Mouse (Mus musculus) cerebellum, postnatal 36 days (tissue): ENCODE data around the gene Taar1.

Experiments
- DNase-seq, 2 experiments: peaks; one replicate each; pipeline ENCODE4 v3.0.0; 2021 to 2022; ENCODE audit warnings: mixed read lengths in 2 of 2

Taar1 gene

GRCm38 (mm10) chr10:23920056-23920455, at the start of gene Taar1:
TSS of gene Taar1 (plus strand) at chr10:23920356.
- DNase-seq: no peak

DNA sequence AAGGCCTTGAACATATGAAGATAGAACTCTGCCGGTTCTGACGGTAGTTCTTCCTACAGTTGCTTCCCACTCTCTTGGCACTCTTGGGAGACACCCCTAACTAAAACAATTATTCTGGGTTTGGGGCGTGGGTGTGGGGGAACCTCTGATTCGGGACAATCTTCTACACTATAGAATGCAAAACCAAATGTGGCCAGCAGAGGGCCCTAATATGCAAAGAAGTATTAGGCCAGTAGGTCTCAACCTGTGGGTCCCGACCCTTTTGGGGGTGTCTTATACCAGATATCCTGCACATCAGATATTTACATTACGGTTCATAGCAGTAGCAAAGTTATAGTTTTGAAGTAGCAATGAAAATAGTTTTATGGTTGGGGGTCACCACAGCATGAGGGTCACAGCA, 39.5 kb upstream of the Taar1 start:
- peak in 1 of 2 experiments; percentile 5 for DNase-seq

DNA sequence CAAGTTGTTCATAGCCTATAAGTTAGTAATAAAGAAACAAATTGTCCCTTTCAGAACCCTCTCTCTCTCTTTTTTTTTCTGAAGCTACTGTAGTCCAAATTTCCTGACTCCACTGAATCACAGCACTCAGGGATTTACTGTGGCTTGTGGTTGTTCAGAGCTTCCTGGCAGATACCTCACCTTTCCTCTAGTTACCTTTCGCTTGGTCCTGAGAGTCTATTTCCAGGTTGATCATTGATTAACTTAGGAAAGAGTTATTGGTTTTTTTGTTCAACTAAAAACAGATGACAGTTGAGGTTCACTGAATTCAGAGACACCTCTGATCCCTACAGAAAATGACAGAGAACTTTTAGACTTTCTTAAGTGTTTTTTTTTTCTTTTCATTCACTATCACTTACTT, 35.2 kb upstream of the Taar1 start:
- no peak for DNase-seq

DNA sequence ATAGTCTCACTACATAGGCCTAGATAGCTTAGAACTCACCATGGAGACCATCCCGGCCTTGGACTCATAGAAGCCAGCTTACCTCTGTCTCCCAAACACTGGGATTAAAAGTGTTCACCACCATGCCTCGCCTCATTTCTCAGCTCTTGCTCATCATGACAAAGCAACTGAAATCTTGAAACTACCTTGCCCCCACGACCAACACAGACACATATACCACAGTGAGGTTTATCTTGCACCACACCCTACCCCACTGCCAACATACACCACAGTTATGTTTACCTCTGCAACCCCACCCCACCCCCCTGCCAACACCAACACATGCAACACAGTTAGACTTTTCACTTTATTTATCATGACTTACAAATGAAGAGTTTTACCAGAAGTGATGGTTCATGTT, 34.1 kb upstream of the Taar1 start:
- no peak for DNase-seq

- no peak for DNase-seq
Observed at GRCm38 (mm10) chr10:23892987-23893386, 27.2 kb upstream of the Taar1 start.

DNA sequence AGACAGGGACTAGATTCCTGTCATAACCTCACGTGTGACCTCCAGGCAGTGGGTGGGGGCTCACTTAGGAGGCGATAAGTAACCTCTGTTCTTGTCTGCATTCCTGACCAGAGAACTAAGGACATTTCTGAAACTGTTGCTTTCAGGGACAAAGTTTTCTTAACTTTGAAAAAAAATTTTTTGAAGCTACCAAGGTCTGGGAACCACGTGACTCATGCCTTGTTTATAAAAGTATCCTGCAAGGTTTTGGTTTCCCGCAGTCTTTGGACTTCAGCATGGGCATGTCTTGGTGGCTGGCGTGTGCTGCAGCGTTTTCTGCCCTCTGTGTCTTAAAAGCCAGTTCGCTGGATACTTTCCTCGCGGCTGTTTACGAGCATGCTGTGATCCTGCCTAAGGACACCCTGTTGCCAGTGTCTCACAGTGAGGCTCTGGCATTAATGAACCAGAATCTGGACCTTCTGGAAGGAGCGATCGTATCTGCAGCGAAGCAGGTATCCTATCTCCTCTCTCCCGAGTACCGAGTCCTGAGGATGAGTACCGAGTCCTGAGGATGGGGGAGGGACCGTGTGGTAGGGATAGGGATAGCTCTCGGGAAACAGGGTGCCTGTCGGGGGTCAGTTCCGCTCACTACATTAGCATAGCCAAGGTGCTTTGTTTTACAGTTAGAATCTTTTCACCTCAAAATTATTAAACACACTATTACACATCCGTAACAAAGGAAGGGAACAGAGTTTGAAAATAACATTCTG, 25.4 kb upstream of the Taar1 start, which contains the start of gene Vnn1:
Vnn1 (plus strand) TSS at position 88 of the 749 bp plus-strand sequence.
- no peak for DNase-seq

GRCm38 (mm10) chr10:23895376-23895775, 24.8 kb upstream of the Taar1 start:
- DNase-seq: no peak

GRCm38 (mm10) chr10:23901119-23901518, 19.0 kb upstream of the Taar1 start:
- no peak for DNase-seq

GRCm38 (mm10) chr10:23905661-23906060, 14.5 kb upstream of the Taar1 start:
- DNase-seq: no peak

DNA sequence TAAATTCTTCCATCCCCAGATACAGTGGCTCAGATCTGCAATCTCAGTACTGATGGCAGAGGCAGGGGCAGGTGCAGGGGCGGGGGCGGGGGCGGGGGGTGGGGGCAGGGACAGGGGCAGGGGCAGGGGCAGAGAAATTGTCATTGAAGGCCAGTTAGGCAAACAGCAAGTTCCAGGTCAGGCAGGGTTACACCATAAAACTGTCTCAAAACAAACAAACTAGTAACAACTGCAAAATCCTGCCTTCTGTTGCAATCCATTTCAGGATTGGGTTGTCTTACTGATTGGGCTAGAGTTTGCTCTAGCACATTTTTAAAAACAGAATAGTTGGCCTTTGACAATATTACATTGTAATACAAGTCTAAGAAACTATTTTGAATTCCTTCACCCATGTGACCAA, 2.3 kb downstream of the Taar1 start:
- no peak for DNase-seq

- no peak for DNase-seq
Observed at GRCm38 (mm10) chr10:23923941-23924340, 3.8 kb downstream of the Taar1 start.

GRCm38 (mm10) chr10:23937613-23938012, 17.5 kb downstream of the Taar1 start:
- DNase-seq: no peak

DNA sequence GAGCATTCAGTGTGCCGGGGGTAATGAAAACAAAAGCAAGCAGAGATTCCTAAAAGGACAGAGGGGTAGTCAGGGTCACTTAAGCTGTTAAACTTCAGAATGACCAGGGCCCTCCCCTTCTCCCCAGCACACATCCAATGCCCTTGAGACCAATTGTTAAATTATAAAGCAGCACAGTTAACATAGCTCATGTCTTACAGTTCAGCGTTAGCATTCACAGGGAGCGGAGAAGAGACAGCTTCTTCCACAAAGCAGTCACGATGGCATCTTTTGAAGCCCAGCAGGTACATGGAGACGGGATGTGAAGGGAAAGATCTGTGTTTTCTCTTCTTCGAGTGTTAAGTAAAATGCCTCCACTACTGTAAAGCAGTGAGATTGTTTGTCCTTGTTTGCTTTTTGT, 18.2 kb downstream of the Taar1 start, which contains the start of gene Taar2:
Taar2 (plus strand) TSS at position 261 of the 400 bp plus-strand sequence.
- no peak for DNase-seq

DNA sequence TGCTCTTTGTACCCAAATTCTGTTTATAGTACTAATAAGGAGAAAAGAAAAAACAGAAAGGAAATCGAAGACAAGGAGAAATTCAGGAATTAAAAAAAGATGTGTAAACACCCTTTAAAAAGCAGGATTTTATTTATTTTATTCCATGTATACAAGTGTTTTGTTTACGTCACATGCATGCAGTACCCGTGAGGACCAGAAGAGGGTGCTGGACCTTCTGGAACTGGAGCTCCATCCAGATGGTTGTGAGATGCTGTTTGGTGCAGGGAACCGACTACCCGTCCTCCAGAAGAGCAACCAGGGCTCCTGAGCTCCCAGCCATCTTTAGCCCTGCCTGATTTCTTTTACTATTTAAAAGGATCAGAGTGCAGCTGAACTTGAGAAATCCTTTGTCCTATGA, 22.3 kb downstream of the Taar1 start:
- no peak for DNase-seq

- peak; percentile 14 to 19 for DNase-seq
Observed at GRCm38 (mm10) chr10:23948026-23948425, 27.9 kb downstream of the Taar1 start.

DNA sequence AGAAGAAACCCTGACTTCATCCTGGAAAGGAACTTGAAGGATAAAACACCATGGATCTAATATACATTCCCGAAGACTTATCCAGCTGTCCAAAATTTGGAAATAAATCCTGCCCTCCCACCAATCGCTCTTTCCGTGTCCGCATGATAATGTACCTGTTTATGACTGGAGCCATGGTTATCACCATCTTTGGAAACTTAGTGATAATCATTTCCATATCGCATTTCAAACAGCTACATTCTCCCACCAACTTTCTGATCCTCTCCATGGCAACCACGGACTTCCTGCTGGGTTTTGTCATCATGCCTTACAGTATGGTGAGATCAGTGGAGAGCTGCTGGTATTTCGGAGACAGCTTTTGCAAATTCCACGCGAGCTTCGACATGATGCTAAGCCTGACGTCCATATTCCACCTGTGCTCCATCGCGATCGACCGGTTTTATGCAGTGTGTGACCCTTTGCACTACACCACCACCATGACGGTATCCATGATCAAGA, 29.4 kb downstream of the Taar1 start, which contains the start of gene Taar3:
Taar3 (plus strand) TSS at position 51 of the 498 bp plus-strand sequence.
- DNase-seq: no peak

DNA sequence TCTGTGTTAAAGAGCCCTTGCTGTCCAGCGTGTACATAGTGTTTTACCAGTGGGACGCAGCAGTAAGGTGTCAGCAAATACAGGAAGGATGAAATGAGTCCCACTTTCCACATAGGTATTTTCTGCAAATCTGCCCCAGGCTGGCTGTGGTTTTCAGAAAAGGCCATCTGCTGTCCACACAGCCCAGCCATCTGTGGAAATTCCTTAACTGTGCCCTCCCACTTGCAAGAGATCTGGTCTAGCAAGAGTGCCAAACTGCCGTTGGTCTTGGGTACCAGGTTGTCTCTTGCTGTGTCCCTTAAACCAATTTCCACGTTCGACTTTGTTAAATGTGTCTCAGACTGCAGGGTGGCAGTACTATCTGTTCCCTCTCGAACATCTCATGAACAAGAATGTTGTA, 31.6 kb downstream of the Taar1 start:
- DNase-seq: peak; percentile 56 to 63

DNA sequence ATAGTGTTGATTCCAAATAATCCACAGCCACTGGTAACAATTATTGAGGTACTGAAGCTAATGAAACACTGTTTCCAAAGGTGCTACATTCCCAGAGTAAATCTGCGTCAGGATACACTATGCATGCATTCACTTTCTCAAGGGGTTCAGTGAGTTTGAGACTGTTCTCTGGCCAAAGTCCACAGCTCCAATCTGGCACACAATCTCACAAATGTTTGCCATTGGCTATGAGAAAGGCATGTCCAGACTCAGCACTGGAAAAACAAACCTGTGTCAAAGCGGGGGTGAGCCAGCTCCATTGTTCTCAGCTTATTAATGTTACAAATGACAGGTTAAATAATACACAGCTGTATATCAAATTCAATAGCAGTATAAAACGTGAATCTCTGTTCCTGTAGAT, 38.9 kb downstream of the Taar1 start:
- DNase-seq: no peak

DNA sequence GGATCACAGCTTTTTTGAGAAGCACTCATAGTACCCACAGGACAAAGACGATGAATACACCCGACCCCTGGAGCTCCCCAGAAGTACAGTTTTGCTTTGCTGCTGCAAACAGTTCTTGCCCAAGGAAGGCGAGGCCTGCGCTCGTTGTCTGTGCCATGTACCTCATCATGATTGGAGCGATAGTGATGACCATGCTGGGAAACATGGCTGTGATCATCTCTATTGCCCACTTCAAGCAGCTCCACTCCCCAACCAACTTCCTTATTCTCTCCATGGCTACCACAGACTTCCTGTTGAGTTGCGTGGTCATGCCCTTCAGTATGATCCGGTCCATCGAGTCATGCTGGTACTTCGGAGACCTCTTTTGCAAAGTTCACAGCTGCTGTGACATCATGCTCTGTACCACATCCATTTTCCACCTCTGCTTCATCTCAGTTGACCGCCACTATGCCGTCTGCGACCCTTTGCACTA, 40.3 kb downstream of the Taar1 start, which contains the start of gene Taar4:
Taar4 (plus strand) TSS at position 51 of the 472 bp plus-strand sequence.
- DNase-seq: no peak

GRCm38 (mm10) chr10:23963444-23963843, 43.3 kb downstream of the Taar1 start:
- no peak for DNase-seq

DNA sequence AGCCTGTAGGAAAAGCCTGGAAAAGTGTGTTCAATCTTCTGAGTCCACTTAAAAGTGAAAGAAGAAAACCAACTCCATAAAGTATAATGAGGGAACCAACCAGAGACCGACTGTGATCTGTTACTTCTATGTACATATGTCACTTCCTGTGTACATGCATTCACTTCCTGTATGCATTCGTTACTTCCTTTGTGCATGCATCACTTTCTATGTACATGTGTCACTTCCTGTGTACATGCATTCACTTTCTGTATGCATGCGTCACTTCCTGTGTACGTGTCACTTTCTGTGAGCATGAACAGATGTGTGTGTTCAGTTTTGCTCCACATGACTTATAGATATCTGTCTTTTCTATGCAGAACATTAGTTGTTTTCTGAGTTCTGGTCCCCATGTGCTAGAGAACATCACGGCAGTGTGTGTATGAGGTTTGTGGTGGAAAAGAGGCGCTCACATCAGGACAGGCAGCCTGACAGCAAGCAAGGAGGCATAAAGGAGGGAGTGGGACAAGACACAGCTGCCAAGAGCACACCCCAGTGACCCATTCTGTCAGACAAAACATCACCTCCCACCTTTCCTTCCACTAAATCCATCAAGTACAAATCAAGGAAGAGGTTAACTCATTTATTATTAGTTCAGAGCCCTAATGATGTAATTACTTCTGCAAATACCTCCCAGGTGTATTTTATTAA, 44.9 kb downstream of the Taar1 start:
- DNase-seq: no peak

DNA sequence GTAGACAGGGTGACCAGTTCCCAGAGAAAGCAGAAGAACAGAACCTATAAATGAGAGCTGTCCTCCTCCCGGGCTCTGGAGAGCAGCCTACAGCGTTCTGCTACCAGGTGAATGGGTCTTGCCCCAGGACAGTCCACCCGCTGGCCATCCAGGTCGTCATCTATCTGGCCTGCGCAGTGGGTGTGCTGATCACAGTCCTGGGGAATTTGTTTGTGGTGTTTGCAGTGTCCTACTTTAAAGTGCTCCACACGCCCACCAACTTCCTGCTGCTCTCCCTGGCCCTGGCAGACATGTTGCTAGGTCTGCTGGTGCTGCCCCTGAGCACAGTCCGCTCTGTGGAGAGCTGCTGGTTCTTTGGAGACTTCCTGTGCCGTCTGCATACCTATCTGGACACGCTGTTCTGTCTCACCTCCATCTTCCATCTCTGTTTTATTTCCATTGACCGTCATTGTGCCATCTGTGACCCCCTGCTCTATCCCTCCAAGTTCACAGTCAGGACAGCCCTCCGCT, 50.6 kb downstream of the Taar1 start, which contains the start of gene Taar5:
Taar5 (plus strand) TSS at position 51 of the 510 bp plus-strand sequence.
- DNase-seq: no peak
